Mouse (Mus musculus): Measurements from ENCODE around the gene Med16. TPM values are rescaled to one million over a fixed set of nuclear protein-coding genes. Genes with fewer than 3 reads are reported as not detected.

The Med16 gene
- total and polyA plus RNA-seq, 2 experiments from 2014 or later, result 55.3 to 79.6 TPM

- DNase-seq (ENCODE audit: low spot score), result no peak
- WGBS, result 3% methylated on average over 10 of the region's 10 CpGs
- ATAC-seq (ENCODE audit: low FRiP score), result no peak
- no peak for TF ChIP-seq CTCF (IDR thresholded peaks at IDR 0.05)
- Histone ChIP-seq H3K36me3 (ENCODE audit: insufficient read depth, low read length) (peaks cover 18% of the 10 kb centered on the region), H3K27ac (ENCODE audit: low read depth, low read length) (peak overlapping the region; percentile 100; the same call in 1 of the 2 replicates), H3K4me2 (ENCODE audit: low read depth, low read length, poor library complexity, severe bottlenecking) (peak overlapping the region; percentile 93), H3K4me3 (ENCODE audit: low read depth, low read length) (peak overlapping the region; percentile 93), H3K9ac (replicated peaks; ENCODE audit: low read length, poor library complexity, severe bottlenecking) (peak overlapping the region; percentile 99), H3K27me3 (ENCODE audit: insufficient read depth, low read length) (no peaks in the 10 kb centered on the region), H3K9me3 (ENCODE audit: low read length) (no peaks in the 10 kb centered on the region), H3K4me1 (ENCODE audit: insufficient read depth, low read length) (peaks cover 41% of the 10 kb centered on the region)
Measured at GRCm38 (mm10) chr10:79855558-79856184, 53.1 kb downstream of the Med16 start.

GRCm38 (mm10) chr10:79854801-79855541, 53.8 kb downstream of the Med16 start:
- peak overlapping the region; percentile 99 for H3K9ac ChIP-seq (replicated peaks; ENCODE audit: low read length, poor library complexity, severe bottlenecking)
- TF ChIP-seq CTCF (IDR thresholded peaks at IDR 0.05), result no peak
- DNase-seq (ENCODE audit: low spot score), result peak; percentile 74
- ATAC-seq (ENCODE audit: low FRiP score), result peak; percentile 35
- H3K4me1 ChIP-seq (ENCODE audit: insufficient read depth, low read length), result peaks cover 41% of the 10 kb centered on the region
- peak overlapping the region; percentile 93 for H3K4me3 ChIP-seq (ENCODE audit: low read depth, low read length)
- H3K36me3 ChIP-seq (ENCODE audit: insufficient read depth, low read length), result peaks cover 12% of the 10 kb centered on the region
- H3K4me2 ChIP-seq (ENCODE audit: low read depth, low read length, poor library complexity, severe bottlenecking), result peak overlapping the region; percentile 93
- H3K27ac ChIP-seq (ENCODE audit: low read depth, low read length), result peak overlapping the region; percentile 100
- no peaks in the 10 kb centered on the region for H3K9me3 ChIP-seq (ENCODE audit: low read length)
- no peaks in the 10 kb centered on the region for H3K27me3 ChIP-seq (ENCODE audit: insufficient read depth, low read length)
- WGBS, result under 1% methylated on average over 75 of the region's 83 CpGs

GRCm38 (mm10) chr10:79853860-79854795, 54.6 kb downstream of the Med16 start, which contains the start of gene Ptbp1:
Ptbp1 (plus strand) TSS chr10:79854427.
- H3K9ac ChIP-seq (replicated peaks; ENCODE audit: low read length, poor library complexity, severe bottlenecking), result peak within 1 kb of the TSS; percentile 99
- peak within 1 kb of the TSS; percentile 93 for H3K4me2 ChIP-seq (ENCODE audit: low read depth, low read length, poor library complexity, severe bottlenecking)
- ATAC-seq (ENCODE audit: low FRiP score) (peak; percentile 94), DNase-seq (ENCODE audit: low spot score) (peak; percentile 100)
- no peaks in the 10 kb centered on the region for H3K27me3 ChIP-seq (ENCODE audit: insufficient read depth, low read length)
- peaks cover 3% of the 10 kb centered on the region; the same call in 1 of the 2 replicates for H3K36me3 ChIP-seq (ENCODE audit: insufficient read depth, low read length)
- under 1% methylated on average over 74 of the region's 75 CpGs for WGBS
- no peaks in the 10 kb centered on the region for H3K9me3 ChIP-seq (ENCODE audit: low read length)
- peak within 1 kb of the TSS; percentile 100 for H3K27ac ChIP-seq (ENCODE audit: low read depth, low read length)
- peak within 1 kb of the TSS; percentile 93 for H3K4me3 ChIP-seq (ENCODE audit: low read depth, low read length)
- TF ChIP-seq CTCF (IDR thresholded peaks at IDR 0.05), result no peak; the same call in 1 of the 2 replicates
- peaks cover 41% of the 10 kb centered on the region for H3K4me1 ChIP-seq (ENCODE audit: insufficient read depth, low read length)

GRCm38 (mm10) chr10:79853392-79853791, 55.3 kb downstream of the Med16 start:
- no peaks in the 10 kb centered on the region for H3K9me3 ChIP-seq (ENCODE audit: low read length)
- peak overlapping the region; percentile 99 for H3K27ac ChIP-seq (ENCODE audit: low read depth, low read length)
- DNase-seq (ENCODE audit: low spot score) (peak; percentile 95), ATAC-seq (ENCODE audit: low FRiP score) (peak; percentile 17; the same call in 1 of the 2 replicates)
- peak overlapping the region; percentile 38 for H3K4me3 ChIP-seq (ENCODE audit: low read depth, low read length)
- H3K9ac ChIP-seq (replicated peaks; ENCODE audit: low read length, poor library complexity, severe bottlenecking), result peak overlapping the region; percentile 72
- H3K4me1 ChIP-seq (ENCODE audit: insufficient read depth, low read length), result peaks cover 41% of the 10 kb centered on the region
- peak overlapping the region; percentile 58 for H3K4me2 ChIP-seq (ENCODE audit: low read depth, low read length, poor library complexity, severe bottlenecking)
- H3K36me3 ChIP-seq (ENCODE audit: insufficient read depth, low read length), result 0 out of 2 replicates have a peak, but pooled peaks cover 2% of the 10 kb centered on the region
- WGBS, result 0% methylated on average over 15 of the region's 15 CpGs
- H3K27me3 ChIP-seq (ENCODE audit: insufficient read depth, low read length), result no peaks in the 10 kb centered on the region
- TF ChIP-seq CTCF (IDR thresholded peaks at IDR 0.05), result no peak

GRCm38 (mm10) chr10:79852827-79853226, 55.9 kb downstream of the Med16 start:
- Histone ChIP-seq H3K27ac (ENCODE audit: low read depth, low read length) (peak overlapping the region; percentile 99), H3K36me3 (ENCODE audit: insufficient read depth, low read length) (0 out of 2 replicates have a peak, but pooled peaks cover under 1% of the 10 kb centered on the region), H3K4me2 (ENCODE audit: low read depth, low read length, poor library complexity, severe bottlenecking) (peak overlapping the region; percentile 58), H3K4me3 (ENCODE audit: low read depth, low read length) (peak overlapping the region; percentile 38), H3K4me1 (ENCODE audit: insufficient read depth, low read length) (peaks cover 41% of the 10 kb centered on the region), H3K27me3 (ENCODE audit: insufficient read depth, low read length) (no peaks in the 10 kb centered on the region), H3K9me3 (ENCODE audit: low read length) (no peaks in the 10 kb centered on the region), H3K9ac (replicated peaks; ENCODE audit: low read length, poor library complexity, severe bottlenecking) (peak overlapping the region; percentile 72)
- WGBS, result 13% methylated on average over 8 of the region's 8 CpGs
- ATAC-seq (ENCODE audit: low FRiP score) (no peak), DNase-seq (ENCODE audit: low spot score) (no peak)
- TF ChIP-seq CTCF (IDR thresholded peaks at IDR 0.05), result no peak
